Mouse (Mus musculus) fat pad, adult 2 months (tissue): ENCODE measurements around the gene Hoga1.

Experiments used
- DNase-seq: peaks from one replicate; pipeline ENCODE4 v3.0.0-alpha.2; 2011; ENCODE audit warnings: low read depth, low spot score; ENCODE audit errors: extremely low read depth

Hoga1 gene

DNA sequence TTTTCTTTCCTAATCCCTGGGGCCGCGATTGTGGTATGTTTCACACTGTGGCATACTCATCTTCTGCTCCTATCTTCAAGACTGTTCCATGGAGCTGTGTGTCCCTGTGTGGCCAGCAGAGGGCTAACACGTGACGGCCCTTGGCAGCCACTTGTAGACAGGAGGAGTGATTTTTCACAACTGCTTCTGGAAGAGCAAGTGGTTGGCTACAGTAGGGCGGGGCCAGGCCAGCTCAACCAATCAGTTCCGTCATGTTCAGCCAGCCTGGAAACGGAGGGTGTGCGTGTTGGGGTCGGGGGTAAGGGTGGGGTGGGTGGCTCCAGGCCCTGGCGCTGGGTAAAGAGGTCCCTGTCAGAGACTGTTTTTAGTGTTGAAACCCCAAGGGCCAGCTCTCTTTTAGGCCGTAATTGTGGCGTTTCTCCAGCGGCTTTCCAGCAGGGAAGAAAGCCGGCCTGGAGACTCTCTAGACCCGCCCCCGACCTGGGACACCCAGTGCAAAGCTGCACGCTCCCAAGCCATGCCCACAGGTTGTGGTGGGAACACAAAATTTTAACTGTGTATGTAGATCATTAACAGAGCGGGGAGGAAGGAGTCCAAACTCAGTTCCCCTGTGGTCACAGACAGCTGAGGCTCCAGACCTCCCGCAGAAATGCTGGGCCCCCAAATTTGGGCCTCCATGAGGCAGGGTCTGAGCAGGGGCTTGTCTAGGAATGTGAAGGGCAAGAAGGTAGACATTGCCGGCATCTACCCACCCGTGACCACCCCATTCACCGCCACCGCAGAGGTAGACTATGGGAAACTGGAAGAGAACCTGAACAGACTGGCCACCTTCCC, at the start of gene Hoga1:
Gene Hoga1 (plus strand): TSS at position 342 of the 834 bp plus-strand sequence.
- DNase-seq, result peak; percentile 54

DNA sequence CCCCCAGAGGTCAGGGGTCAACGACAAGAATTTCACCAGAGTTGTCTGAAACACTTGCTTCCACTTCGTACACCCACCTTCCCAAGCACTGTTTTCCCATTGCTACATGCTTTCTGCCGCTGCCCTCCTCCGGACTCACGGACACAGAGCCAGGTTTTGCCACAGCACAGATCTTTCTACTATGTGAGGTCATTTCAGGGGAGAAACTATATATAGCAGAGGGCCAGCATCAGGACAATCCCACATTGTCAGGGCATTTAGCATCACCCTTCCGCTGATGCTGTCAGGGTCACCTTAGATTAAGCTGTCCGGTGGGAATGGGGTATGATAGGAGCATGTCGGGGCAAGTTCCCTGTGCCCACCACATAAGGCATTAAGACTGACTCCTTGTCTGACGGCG, 48.3 kb upstream of the Hoga1 start:
- no peak for DNase-seq

- DNase-seq, result no peak
These were observed 46.5 kb upstream of the Hoga1 start for GRCm38 (mm10) chr19:41998770-41999548.

- no peak for DNase-seq
These were observed 45.6 kb upstream of the Hoga1 start for GRCm38 (mm10) chr19:41999688-42000283.

DNA sequence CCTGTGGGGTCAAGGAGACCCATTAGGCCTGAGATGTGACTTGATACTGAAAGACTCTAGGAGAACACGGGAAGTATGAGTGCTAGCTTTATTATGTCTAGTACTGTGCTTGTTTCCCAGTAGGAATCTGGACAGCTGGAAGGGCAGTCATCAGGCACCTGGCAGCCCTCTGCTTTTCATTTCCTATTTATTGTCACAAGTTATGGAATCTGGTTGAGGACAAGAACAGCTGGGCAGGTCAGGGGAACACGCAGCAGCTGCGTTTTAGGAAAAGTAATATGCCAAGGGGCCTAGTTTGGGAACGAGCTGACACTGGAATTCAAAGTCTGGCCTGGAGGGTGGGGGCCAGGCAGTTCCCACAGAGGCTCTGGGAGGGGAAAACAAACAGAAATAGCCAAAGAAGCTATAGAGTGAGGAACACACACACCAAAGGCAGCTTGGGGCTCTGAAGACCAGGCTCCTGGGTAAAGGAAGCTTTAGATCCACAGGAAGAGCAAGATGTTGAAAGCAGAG, 44.9 kb upstream of the Hoga1 start:
- no peak for DNase-seq

DNA sequence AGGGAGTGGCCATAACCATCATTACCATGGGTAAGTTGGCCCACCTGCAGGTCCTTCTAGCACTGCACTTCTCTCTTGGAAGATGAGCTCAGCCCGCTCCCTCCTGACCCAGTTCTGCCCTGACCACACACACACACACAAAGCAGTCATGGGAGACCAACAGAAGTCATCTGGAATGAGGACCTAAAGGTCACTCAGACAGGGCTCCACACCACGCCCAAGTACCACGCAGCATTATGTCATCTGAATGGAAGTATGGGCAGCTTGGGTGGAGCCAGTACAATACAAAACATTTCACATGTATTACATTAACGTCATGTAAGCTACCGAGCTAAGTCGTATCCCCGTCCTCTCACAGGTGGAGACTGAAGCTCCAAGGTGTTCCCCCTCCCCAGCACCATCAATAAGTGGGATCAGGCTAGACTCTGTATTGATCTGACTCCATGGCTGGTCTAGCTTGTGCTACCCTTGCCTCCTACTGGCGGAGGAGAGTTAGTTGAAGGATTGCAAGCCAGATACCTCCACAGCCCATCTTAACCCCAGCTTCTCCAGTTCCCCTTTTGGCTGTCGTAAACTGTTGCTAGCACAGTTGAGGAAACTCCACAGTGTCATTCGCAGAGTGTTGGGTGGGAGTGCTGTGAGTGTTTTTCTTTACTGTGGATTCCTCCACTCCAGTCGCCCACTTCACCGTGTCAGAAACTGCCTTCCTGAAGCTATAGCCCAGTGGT, 44.0 kb upstream of the Hoga1 start:
- DNase-seq, result no peak

GRCm38 (mm10) chr19:42004258-42004657, 41.2 kb upstream of the Hoga1 start:
- no peak for DNase-seq

- no peak for DNase-seq
These were observed 39.8 kb upstream of the Hoga1 start for GRCm38 (mm10) chr19:42005616-42006015.

GRCm38 (mm10) chr19:42006568-42006967, 38.8 kb upstream of the Hoga1 start:
- no peak for DNase-seq

- DNase-seq, result no peak
These were observed 36.8 kb upstream of the Hoga1 start for GRCm38 (mm10) chr19:42008586-42008985.

DNA sequence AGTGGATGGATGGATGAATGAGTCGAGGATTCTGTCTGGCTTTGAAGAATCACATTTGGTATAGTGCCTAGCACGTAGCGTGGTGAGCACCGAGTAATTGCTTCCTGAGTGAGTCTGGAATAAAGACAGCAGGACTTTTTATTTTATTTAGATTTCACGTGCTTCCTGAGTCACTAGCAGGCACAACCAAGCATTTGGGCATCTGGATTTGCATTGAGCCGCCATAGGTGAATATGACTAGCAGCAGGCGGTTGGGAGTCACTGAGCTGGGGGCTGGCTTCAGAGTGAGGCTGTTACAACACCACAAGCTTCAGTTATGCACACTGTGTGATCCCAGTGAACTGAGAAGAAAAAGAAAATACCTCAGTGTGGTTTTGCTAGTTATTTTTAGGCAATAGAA, 36.3 kb upstream of the Hoga1 start:
- DNase-seq, result no peak

DNA sequence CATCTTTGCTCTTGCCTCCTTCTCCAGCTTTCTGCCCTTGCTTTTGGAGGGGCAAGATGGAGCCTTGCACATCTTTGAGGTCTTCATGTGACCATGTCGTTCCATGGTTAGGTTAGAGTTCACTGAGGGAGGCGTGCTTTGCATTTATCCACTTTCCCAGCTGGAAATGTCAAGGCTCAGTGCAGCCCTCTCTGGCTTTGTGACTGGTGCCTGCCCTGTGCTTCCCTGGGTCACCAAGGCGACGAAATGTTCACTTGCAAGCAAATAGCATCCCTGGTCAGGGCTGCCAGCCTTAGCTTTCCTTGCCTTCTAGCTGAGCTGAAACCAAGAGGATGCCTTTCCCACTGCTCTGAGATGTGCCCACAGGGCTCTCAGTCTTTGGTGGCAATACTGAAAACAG, 35.0 kb upstream of the Hoga1 start:
- no peak for DNase-seq

DNA sequence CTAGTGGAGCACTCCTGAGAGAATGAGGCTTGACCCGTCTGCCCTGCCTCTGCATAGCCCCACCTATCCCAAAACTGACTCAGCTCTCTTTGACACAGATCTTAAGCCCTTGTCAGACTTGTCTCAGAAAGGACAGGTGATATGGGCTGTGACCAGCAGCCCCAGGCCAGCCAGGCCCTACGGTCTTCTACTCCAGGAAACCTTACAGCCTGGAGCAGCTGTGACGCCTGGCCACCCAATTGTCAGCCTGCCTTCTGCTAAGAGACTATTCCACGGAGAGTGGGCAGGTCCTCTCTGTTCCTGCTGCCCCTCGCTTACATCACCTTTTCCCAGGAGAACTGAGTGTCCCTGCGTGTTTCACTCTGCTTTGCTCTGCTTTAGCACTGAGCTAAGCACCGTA, 34.3 kb upstream of the Hoga1 start:
- DNase-seq, result no peak

DNA sequence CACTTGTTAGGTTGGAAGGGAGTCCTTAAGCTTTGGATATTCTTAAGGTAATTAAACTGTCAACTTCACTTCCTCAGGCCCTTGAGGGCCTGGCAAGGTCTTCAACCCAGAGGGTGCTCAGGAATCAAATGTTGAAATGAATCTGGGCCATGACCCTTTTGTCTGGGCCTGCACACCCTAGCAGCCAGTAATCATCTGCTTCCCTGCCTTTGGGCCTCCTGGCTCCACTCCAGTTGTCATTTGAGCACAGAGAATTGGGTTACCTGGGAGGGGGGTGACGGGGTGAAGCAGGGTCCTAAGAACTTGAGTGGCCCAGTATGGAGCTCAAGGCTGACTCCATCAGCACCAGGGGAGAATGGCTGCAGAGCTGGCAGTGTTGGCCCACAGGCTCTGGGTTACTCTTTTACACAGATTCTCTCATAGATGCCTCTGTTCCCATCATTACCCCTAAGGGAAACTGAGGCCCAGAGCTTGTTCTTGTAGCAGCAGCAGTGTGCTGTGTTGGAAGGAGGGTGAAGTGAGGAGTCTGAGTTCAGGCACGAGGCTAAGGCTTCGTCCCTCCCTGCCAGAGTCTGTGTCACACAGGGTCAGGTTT, 31.1 kb upstream of the Hoga1 start:
- DNase-seq, result no peak

DNA sequence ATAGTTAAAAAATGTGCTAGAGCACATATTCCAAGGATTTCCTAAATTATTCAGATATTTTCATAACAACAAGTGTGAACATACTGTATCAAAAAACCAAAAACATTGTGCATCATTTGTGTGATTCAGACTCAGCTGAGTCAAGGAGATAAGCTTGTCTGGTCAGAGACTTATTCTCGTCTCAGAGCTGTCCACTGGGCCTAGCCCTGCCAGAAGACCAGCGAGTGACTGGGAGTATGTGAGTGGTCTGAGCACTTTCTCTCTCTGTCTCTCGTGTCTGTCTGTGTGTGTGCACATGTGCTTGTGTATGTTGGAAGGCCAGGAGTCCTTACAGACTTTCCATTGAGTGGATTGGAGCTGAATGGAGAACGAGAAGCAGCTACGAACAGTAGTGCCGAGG, 30.4 kb upstream of the Hoga1 start:
- DNase-seq, result no peak

DNA sequence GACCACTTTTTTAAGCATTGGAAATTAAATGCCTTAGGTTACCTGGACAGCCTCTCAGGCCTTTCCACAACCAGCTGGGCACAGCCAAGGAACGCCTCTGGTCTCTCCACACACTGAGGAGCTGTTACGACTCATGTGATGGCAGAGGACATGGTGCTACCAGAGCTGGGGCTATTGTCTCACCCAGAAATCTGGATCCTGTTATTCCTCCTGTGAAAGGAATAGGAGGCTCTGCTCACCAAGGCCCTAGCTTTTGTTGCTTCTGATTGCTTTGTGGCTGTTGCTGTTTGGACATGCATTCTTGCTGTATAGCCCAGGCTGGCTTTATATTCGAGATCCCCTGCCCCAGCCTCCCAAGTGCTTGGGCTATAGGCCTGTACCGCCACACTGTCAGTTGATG, 29.2 kb upstream of the Hoga1 start:
- DNase-seq, result no peak

- DNase-seq, result no peak
These were observed 28.6 kb upstream of the Hoga1 start for GRCm38 (mm10) chr19:42016840-42017239.

DNA sequence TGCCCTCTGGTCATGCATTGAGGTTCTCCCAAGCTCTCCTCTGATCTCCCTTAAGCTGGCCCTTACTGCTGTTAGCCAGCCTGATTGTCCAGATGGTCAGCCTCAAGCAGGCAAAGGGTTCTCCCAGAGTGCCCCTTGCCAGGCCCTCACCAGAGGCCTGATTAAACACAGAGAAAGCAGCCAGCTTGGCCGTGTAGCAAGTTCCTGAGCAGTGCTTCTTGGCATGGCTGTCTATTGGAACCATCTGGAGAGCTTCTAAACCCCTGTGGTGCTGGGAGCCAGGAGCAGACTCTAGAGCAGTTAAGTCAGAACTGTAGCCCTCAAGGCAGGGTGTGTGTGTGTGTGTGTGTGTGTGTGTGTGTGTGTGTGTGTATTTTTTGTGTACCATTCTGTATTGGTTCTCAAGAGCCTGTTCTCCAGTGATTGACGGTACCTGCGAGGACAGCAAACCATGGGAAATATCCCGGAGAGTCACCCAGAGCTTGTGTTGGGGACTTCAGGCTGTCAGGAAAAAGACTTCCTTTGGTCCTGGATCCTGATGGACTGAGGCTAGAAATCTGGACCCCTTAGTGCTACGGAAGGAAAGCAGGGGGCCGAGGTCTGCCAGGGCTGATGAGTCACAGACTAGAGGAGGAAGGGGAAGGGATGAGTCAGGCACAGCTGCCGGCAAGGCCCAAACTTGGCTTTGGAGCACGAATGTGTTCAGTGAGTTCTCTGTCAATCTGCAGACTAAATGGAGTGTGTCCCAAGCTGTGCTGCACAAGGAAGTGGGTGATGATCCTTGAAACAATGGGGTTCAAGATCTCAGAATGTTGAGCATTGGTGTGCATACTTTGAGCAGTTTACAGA, 27.8 kb upstream of the Hoga1 start:
- peak; percentile 36 for DNase-seq

DNA sequence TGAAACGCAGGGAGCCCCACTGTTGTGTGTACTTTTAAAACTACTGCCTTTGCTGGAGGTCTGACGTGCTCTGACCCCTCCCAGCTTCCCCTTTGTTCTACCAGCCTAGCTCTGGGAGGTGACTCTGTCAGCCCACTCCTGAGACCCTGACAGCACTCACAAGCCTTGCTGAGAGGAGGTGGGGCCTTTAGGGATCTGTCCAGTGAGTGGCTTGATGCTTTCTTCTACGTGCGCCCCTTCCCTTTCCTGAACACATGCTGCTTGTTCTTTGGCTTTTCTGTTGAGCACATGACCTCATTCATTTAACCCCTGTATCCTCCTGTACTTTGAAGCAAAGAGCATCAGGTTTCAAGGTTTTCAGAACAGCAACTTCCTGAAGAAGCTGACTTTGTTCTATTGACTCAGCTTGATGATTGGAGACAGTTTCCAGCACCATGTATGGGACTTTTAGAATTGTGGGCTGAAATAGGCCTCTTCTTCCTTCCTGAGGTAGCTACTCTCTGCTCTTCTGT, 26.3 kb upstream of the Hoga1 start:
- DNase-seq, result no peak
